Mouse (Mus musculus) neural tube, embryonic 10.5 days (tissue): ENCODE measurements around the gene Olfr354.

ENCODE experiments used
- DNase-seq: peaks from one replicate; pipeline ENCODE4 v3.0.0-alpha.2; 2017; ENCODE audit warnings: low spot score; ENCODE audit errors: extremely low spot score

Gene Olfr354

DNA sequence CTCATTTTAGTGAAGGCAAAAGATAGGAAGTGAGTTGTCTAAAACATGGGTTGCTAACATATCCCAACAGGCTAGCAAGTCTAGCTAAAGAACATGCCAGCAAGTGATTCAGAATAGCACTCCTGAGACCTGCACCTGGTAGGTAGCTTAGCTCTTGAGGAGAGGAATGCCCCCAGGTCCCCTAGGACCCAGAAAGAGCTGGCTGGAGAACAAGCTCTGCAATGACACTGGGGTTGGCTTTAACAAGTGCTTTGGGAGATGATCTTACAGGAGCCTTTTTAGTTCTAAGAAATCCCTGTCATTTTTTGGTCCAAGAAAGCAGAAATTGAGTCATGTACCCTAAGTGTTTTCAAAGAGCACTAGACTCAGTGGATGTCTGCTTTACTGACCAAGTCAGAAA is at the start of gene Olfr354:
TSS of gene Olfr354 (plus strand) at position 301 of the 400 bp plus-strand sequence.
- no peak for DNase-seq

DNA sequence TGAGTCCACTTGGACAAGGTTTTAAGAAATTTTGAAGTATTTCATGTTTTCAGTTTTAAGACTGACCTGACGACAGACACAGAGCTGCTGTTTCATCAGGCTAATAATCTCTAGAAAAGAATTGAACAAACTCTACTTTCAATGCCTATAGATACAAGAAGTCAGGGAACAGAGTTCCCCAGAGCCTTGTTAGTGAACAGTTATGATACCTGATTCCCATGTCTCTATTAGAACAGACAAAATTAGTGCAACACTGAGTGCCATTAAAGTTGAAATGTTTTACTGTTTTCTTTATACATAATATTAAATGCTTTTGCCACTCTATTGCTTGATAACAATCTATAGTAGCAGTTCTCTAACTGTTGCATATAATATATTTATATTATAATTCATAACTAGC is 42.9 kb upstream of the Olfr354 start, which contains the start of gene Olfr351:
TSS of gene Olfr351 (minus strand) at position 101 of the 400 bp plus-strand sequence.
- no peak for DNase-seq

DNA sequence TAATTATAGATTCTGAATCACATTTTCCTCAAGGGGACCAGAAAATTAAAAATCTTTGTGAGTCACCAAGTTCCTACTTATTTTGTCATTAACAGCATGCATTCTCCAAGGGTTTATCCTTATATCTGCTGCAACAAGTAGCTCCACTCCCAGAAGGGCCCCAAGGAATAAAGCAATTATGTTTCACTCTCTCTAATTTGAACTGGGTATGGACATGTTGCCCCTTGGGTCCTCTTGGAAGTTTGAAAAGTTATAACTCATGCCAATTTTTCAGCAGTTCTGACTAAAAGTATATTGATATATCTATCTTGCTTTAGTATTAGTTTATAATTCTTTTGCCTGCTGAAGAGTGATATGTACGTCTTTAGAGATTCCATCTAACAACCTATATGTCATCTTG is 37.3 kb upstream of the Olfr354 start, which contains the start of gene Olfr352:
TSS of gene Olfr352 (plus strand) at position 301 of the 400 bp plus-strand sequence.
- no peak for DNase-seq

DNA sequence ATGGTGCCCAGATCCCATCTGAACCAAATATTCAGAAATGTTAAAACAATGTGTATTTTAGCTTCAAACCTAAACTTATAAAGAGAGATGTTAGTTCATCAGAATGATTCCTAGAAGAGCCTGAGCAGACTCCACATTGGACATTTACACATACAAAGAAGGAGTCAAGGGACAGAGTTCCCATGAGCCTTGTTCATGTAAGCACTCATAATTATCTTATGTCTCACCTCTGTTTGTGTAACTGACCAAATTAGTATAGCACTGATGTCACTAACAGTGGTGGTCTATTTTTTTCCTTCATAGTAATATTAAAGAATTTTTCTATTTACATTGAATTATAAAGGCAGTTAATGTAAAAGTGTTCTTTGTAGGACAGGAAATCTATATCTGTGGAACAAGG is 12.6 kb upstream of the Olfr354 start, which contains the start of gene Olfr353:
TSS of gene Olfr353 (minus strand) at position 101 of the 400 bp plus-strand sequence.
- DNase-seq: no peak

DNA sequence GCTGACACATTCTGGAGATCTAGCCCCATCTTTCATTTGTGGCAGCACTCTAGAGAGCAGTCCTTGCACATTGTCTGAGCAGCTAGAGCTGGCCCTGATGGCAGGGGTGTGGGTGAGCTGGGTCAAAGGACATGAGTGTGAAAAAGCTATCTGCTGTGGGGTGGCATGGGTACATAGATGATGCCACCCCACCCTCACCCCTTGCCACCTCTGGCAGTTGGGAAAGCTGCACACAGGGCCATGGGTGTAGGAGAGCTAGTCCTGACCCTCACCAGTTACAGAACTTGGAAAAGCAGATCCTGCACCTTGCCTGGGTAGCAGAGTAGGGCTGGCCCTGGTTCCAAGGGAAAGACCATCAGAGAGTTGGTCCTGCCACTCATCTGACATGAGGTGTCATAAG is 8.4 kb upstream of the Olfr354 start:
- no peak for DNase-seq

DNA sequence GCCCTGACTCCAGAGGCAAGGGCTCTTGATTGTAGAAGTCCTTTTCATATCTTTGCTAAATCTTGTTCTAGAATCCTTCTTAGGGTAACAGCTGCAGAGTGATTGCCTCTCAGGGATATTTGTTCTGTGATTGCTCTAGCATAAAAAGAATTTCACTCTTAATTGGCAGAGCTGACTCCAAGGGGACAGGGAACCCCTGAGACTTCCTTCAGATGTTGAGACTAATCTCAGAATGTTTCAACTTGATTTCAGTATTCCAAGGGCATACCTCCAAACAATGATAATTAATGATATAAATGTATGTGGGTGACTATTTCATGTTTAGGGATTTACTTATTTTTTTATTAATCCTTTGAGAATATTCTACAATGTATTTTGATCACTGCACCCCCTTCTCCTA is 23.3 kb downstream of the Olfr354 start, which contains the start of gene Olfr355:
TSS of gene Olfr355 (minus strand) at position 101 of the 400 bp plus-strand sequence.
- no peak for DNase-seq

DNA sequence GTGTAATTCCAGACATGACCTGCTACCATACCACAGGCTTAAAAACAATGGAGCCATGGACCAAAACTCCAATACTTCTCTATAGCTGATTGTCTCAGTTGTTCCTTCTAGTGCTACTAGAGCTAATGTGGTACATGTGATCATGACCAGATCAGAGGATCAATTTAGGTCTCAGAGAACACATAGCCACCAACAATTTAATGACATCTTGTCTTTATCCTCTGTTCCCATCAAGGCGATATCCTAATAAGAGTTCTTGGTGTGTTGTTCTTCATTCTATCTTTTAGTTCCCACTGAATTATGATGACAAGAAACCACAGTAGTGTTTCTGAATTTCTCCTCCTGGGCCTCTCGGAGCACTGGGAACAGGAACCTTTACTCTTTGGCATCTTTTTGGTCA is 31.3 kb downstream of the Olfr354 start, which contains the start of gene Olfr356:
TSS of gene Olfr356 (plus strand) at position 301 of the 400 bp plus-strand sequence.
- DNase-seq: no peak
